Mouse (Mus musculus) ES-Bruce4 (cell line): ENCODE data around the gene Sec1.

Source experiments
- CTCF ChIP-seq: IDR thresholded peaks from one replicate; pipeline ENCODE4 v1.8.1; 2011; ENCODE audit warnings: low read depth, low read length
- EP300 ChIP-seq: IDR thresholded peaks from 2 replicates; pipeline ENCODE4 v1.6.1; 2011; ENCODE audit warnings: low read depth, low read length; ENCODE audit not compliant: insufficient read depth
- POLR2A ChIP-seq: IDR thresholded peaks from one replicate; pipeline ENCODE4 v1.8.1; 2011; ENCODE audit warnings: low read length; ENCODE audit not compliant: insufficient read depth

GRCm38 (mm10) chr7:45706721-45707241 lies 12.6 kb upstream of the Sec1 start:
- TF ChIP-seq CTCF (no peak), POLR2A (no peak), EP300 (no peak)
